Mouse (Mus musculus): ENCODE data around the gene Tnfrsf14.

Tnfrsf14 gene

GRCm38 (mm10) chr4:154948940-154949588 is 20.7 kb upstream of the Tnfrsf14 start:
- DNase-seq (ENCODE audit: low spot score) = no peak

GRCm38 (mm10) chr4:154948066-154948939 is 19.9 kb upstream of the Tnfrsf14 start:
- DNase-seq (ENCODE audit: low spot score) = no peak

- DNase-seq (ENCODE audit: low spot score) = peak; percentile 59
These were observed 18.0 kb upstream of the Tnfrsf14 start for GRCm38 (mm10) chr4:154946319-154946718.

DNA sequence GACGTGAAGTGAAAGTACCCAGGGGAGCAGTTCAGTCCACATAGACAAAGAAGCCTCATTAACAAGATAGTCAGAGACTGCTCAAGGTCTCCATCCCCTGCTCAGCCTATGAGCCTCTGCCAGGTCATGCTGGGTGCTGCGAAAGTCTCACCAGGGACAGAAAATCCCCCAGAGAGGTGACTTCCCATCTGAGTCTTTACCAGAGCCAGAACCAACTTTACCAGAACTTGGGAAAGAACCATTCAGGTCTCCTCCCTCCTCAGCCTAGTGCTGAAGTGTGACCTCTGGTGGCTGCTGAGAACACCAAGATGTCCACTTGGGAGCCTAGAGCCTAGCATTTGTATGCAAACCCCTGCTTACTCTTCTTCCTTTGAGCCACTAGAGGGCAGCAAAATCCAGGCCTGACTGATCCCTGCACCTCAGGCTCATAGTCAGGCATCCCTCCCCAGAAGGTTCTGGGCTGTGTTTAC is 15.8 kb upstream of the Tnfrsf14 start:
- DNase-seq (ENCODE audit: low spot score) = peak; percentile 64

- DNase-seq (ENCODE audit: low spot score) = no peak
These were observed 15.1 kb upstream of the Tnfrsf14 start for GRCm38 (mm10) chr4:154943323-154944039.

DNA sequence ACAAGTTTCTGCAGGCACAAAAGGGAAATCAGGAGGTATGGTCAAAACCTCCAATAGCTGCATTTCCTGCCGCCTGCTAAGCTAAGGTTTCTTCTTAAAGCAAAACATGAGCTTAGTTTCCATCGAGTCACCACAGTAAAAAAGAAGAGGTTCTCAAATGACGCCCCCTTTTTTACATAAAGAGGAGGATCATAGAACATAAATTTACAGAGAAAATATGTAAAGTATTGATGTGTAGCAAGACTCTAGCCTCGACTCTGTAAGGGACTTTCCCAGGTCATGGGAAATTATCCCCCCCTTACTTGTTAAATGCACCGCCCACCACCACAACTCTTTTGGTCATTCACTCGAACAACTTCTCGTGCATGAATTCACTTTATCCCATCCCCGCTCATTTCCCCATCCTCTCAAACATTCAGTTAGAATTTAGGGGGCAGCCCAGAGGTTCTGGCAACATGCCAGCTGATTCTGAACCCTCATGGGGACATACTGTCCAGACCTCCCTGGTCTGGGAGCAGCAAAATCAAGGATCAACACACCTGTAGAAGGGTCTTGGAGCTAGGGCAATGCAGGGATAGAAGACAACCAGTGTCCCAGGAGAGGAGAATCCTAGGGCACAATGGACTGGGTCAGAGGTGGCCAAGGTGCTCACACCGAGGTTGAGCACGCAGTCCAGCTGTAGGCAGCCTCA is 14.4 kb upstream of the Tnfrsf14 start:
- no peak for DNase-seq (ENCODE audit: low spot score)

GRCm38 (mm10) chr4:154941831-154942230 is 13.5 kb upstream of the Tnfrsf14 start:
- DNase-seq (ENCODE audit: low spot score) = no peak

- no peak for DNase-seq (ENCODE audit: low spot score)
These were observed 11.8 kb upstream of the Tnfrsf14 start for GRCm38 (mm10) chr4:154940156-154940555.

DNA sequence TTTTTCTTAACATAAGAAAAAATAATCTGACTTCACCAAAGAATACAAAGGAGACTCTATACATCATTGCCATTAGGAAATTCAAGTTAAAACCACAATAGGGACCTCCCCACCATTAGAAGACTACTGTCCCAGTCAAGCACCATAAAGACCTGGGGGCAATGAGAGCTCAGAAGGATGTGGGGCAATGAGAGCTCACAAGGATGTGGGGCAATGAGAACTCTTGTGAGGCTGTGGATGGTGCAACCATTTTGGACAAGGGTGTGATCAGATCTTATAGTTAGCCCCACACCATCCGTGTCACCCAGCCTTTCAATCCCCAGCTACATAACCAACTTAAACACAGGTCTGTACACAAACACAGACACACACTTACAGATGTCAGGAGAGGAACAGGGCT is 9.4 kb upstream of the Tnfrsf14 start:
- no peak for DNase-seq (ENCODE audit: low spot score)

- DNase-seq (ENCODE audit: low spot score) = no peak
These were observed 8.3 kb upstream of the Tnfrsf14 start for GRCm38 (mm10) chr4:154936542-154937255.

DNA sequence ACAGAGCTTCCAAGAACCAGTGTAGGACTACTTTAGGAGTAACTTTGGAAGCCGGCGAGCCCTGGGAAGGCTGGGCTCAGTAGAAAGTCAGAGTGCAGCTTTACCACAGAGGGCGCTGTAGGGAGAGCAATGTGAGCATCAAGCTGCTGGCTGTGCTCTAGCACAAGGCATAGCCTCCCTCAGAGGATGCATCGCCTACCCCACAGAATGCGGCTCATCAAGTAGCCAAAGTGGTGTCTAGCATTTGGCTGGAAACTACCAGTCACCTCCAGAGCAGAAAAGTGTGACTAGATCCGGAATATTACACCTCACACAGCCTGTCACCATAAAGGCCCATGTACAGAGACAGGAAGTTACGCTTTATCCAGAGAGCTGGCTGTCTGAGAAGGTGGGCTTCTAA is 7.4 kb upstream of the Tnfrsf14 start:
- DNase-seq (ENCODE audit: low spot score) = no peak

DNA sequence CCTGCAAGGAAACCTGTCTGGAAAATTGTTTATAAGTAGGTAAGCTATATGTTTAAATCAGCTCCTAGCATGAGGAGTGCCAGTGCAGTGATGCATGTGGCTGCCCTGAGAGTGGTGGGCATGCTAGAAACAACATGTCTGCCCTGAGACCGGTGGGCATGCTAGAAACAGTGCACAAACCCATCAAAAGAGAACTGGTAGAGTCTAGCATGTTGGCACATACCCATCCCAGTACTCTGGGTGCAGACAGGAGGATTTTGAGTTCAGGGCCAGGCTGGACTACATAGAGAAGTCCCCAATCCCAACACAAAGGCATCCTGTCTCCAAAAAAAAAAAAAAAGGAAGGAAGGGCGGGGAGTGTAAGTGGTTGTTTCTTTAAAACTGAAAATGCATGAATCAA is 6.4 kb upstream of the Tnfrsf14 start:
- no peak for DNase-seq (ENCODE audit: low spot score)

DNA sequence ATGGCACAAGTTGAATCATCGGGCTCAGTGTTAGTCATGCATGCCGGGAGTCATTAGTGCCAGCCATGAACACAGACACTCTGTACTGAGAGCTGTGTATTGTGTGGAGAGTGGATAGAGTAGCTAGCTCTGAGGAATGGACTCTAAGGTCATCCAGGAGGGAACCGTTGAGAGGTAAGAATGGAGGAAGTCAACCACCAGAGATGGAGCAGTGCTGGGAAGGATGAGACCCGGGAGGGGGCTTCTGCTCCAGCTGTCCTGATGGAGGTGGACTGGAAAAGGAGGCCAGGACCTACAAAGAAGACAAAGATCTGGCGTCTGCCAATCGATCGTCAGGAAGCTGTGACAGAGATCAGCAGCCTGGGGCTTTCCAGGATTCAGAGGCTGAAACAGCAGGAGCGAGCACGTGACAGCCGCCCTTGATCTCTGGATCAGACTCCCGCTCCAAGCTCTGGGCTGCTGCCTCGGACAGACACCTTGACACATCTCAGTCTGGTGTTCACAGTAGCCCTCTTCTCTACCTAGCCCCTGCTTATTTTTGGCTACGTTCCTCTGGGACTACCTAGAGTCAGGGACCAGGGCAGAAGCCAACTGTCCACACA is 5.0 kb upstream of the Tnfrsf14 start:
- no peak for DNase-seq (ENCODE audit: low spot score)

GRCm38 (mm10) chr4:154929088-154929660 is 811 bp upstream of the Tnfrsf14 start:
- no peak for DNase-seq (ENCODE audit: low spot score)

- DNase-seq (ENCODE audit: low spot score) = no peak
These were observed 445 bp downstream of the Tnfrsf14 start for GRCm38 (mm10) chr4:154927899-154928337.

DNA sequence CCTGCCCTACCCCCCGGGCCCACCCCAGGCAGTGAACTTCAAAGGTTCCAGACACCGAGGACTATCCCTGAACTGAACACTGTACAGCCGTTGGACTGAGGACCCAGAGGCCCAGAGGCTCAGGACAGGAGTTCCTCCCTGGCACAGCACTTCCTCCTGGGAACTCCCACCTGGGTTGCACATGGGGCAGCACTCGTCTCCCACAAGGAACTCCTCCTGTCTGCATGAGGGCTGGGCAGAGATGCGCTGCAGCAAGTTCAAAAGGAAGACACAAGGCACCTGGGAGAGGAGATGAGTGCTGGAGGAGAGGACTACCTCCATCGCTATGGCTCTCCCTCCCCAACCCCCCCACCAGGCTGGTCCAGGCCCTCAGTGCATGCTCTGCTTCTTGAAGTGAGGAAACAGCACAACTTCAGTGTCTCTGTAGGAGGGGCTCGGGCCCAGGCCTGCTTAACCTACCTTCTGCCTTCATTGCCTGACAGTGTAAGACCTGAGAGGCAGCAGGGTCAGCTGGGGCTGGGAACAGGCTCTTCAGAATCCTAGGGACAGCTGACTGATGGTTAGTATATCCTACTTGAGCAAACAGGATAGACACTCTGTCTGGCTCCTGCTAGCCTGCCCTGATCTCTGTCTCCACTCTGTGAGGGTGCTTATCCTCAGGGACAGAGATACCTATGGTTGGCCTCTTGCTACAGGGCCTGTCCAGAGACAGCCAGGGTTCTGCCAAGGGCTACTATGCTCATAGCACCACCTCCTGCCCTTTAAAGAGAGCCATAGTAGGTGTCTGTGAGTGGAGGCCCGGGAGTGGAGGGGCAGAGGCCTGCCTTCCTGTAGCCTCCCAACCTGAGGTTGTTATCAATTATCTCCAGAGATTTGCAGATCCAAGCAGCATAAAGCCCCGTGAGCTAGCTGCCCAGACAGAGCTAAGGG is 1.1 kb downstream of the Tnfrsf14 start:
- DNase-seq (ENCODE audit: low spot score) = no peak

- no peak for DNase-seq (ENCODE audit: low spot score)
These were observed 3.0 kb downstream of the Tnfrsf14 start for GRCm38 (mm10) chr4:154925413-154925812.

GRCm38 (mm10) chr4:154922931-154923330 is 5.4 kb downstream of the Tnfrsf14 start:
- DNase-seq (ENCODE audit: low spot score) = no peak

- DNase-seq (ENCODE audit: low spot score) = no peak
These were observed 6.1 kb downstream of the Tnfrsf14 start for GRCm38 (mm10) chr4:154922291-154922690.
